Mouse (Mus musculus) forebrain, embryonic 13.5 days (tissue): ENCODE results near the gene Slc7a15. TPM values are rescaled to one million over a fixed set of nuclear protein-coding genes. Genes with fewer than 3 reads are reported as not detected.
"Not testable (repeated sequence)": the region's sequence is repeated elsewhere in the genome, so short reads cannot be mapped to it uniquely, and the experiment has no call there.

Experiments used
- ATAC-seq: fragments of 200-750 bp; cut with Nextera tagmentation; 2 replicates; pipeline ENCODE4 v1.8.0; 2017
- H3K27ac ChIP-seq: fragments of 300-500 bp; sonication (generic); 2 replicates; pipeline ENCODE4 v1.5.1; 2015; ENCODE audit warnings: inconsistent platforms, mild to moderate bottlenecking, moderate library complexity
- H3K27me3 ChIP-seq: fragments of 300-500 bp; sonication (generic); 2 replicates; pipeline ENCODE4 v1.6.1; 2015; ENCODE audit warnings: mild to moderate bottlenecking, inconsistent platforms
- H3K36me3 ChIP-seq: fragments of 300-500 bp; sonication (generic); 2 replicates; pipeline ENCODE4 v1.6.1; 2015; ENCODE audit warnings: mild to moderate bottlenecking, inconsistent platforms; ENCODE audit not compliant: poor library complexity, severe bottlenecking
- H3K4me1 ChIP-seq: fragments of 300-500 bp; sonication (generic); 2 replicates; pipeline ENCODE4 v1.6.1; 2015; ENCODE audit warnings: inconsistent platforms
- H3K4me2 ChIP-seq: fragments of 300-500 bp; sonication (generic); 2 replicates; pipeline ENCODE4 v1.6.1; 2015; ENCODE audit warnings: inconsistent platforms, mild to moderate bottlenecking, moderate library complexity
- H3K4me3 ChIP-seq: fragments of 300-500 bp; sonication (generic); 2 replicates; pipeline ENCODE4 v1.5.1; 2015; ENCODE audit warnings: mild to moderate bottlenecking, inconsistent platforms
- H3K9ac ChIP-seq: fragments of 300-500 bp; sonication (generic); 2 replicates; pipeline ENCODE4 v1.6.1; 2015; ENCODE audit warnings: mild to moderate bottlenecking, inconsistent platforms
- H3K9me3 ChIP-seq: fragments of 300-500 bp; sonication (generic); replicated peaks from 2 replicates; pipeline ENCODE4 v1.6.1; 2016; ENCODE audit warnings: inconsistent platforms
- WGBS: fragments of 180-500 bp; shearing (Covaris S2); methylation state at CpG from one replicate; pipeline ENCODE4 v1.1.7; 2015; 5-methylcytosine and 5-hydroxymethylcytosine counted together
- polyA plus RNA-seq: library from polyadenylated mRNA; unstranded; fragments of >200 nt; fragmentation: Nextera tagmentation; extraction: Ambion mirVana; gene quantifications from 2 replicates; pipeline ENCODE4 v1.2.1, GENCODE M21; 2015

Gene Slc7a15
- polyA plus RNA-seq = not detected in 2 replicates

- not testable (repeated sequence) for H3K9ac ChIP-seq, H3K27ac ChIP-seq, H3K36me3 ChIP-seq, H3K9me3 ChIP-seq, H3K4me2 ChIP-seq, H3K4me1 ChIP-seq, H3K27me3 ChIP-seq, H3K4me3 ChIP-seq, ATAC-seq
- WGBS = 94% methylated on average over 7 of the region's 7 CpGs
Measured at GRCm38 (mm10) chr12:8598966-8599365, at the start of gene Slc7a15. Gene Slc7a15, minus strand, starts transcription at chr12:8599066.

GRCm38 (mm10) chr12:8648211-8648610 is 49.3 kb upstream of the Slc7a15 start:
- H3K4me3 ChIP-seq, H3K4me1 ChIP-seq, H3K9ac ChIP-seq, H3K9me3 ChIP-seq, H3K27me3 ChIP-seq, H3K27ac ChIP-seq, H3K36me3 ChIP-seq, H3K4me2 ChIP-seq, ATAC-seq: not testable (repeated sequence)
- WGBS = 73% methylated on average over 8 of the region's 8 CpGs

GRCm38 (mm10) chr12:8641425-8641735 is 42.5 kb upstream of the Slc7a15 start:
- Histone ChIP-seq H3K27ac (0 out of 2 replicates have a peak overlapping the region, but pooled peaks have one; percentile 32), H3K27me3 (no peaks in the 10 kb centered on the region), H3K4me2 (peak overlapping the region; percentile 64), H3K9me3 (no peaks in the 10 kb centered on the region), H3K4me1 (peaks cover 4% of the 10 kb centered on the region), H3K4me3 (peak overlapping the region; percentile 82), H3K36me3 (no peaks in the 10 kb centered on the region), H3K9ac (peak overlapping the region; percentile 90)
- peak; percentile 65 for ATAC-seq
- WGBS = 5% methylated on average over 10 of the region's 10 CpGs

- ATAC-seq = peak; percentile 99
Measured at GRCm38 (mm10) chr12:8640711-8641424, 42.0 kb upstream of the Slc7a15 start.

GRCm38 (mm10) chr12:8640186-8640585 is 41.3 kb upstream of the Slc7a15 start:
- Histone ChIP-seq H3K4me3 (peak overlapping the region; percentile 82), H3K9ac (peak overlapping the region; percentile 50), H3K4me2 (peak overlapping the region; percentile 64)
- H3K4me1 ChIP-seq, H3K9me3 ChIP-seq, H3K36me3 ChIP-seq, H3K27me3 ChIP-seq, ATAC-seq, H3K27ac ChIP-seq: not testable (repeated sequence)
- 5% methylated on average over 2 of the region's 2 CpGs for WGBS

More at GRCm38 (mm10) chr12:8640711-8641424, 42.0 kb upstream of the Slc7a15 start:
- Histone ChIP-seq H3K27ac (peak overlapping the region; percentile 94), H3K27me3 (no peaks in the 10 kb centered on the region), H3K9me3 (no peaks in the 10 kb centered on the region), H3K4me2 (peak overlapping the region; percentile 64), H3K36me3 (no peaks in the 10 kb centered on the region), H3K4me1 (peaks cover 4% of the 10 kb centered on the region), H3K4me3 (peak overlapping the region; percentile 82), H3K9ac (peak overlapping the region; percentile 90)
- under 1% methylated on average over 44 of the region's 47 CpGs for WGBS

- not testable (repeated sequence) for ATAC-seq, H3K4me2 ChIP-seq, H3K9ac ChIP-seq, H3K9me3 ChIP-seq, H3K27ac ChIP-seq, H3K36me3 ChIP-seq, H3K4me3 ChIP-seq, H3K4me1 ChIP-seq, H3K27me3 ChIP-seq
- 73% methylated on average over 10 of the region's 10 CpGs for whole genome bisulfite sequencing
Measured at GRCm38 (mm10) chr12:8638411-8639087, 39.7 kb upstream of the Slc7a15 start.

GRCm38 (mm10) chr12:8636945-8637344 is 38.1 kb upstream of the Slc7a15 start:
- H3K9ac ChIP-seq = no peak overlapping the region
- H3K27me3 ChIP-seq = no peaks in the 10 kb centered on the region
- H3K4me1 ChIP-seq = peaks cover 4% of the 10 kb centered on the region
- no peak for ATAC-seq
- H3K9me3 ChIP-seq = no peaks in the 10 kb centered on the region
- H3K4me2 ChIP-seq = no peak overlapping the region
- 96% methylated on average over 14 of the region's 14 CpGs for WGBS
- no peak overlapping the region for H3K4me3 ChIP-seq
- no peak overlapping the region for H3K27ac ChIP-seq
- H3K36me3 ChIP-seq = no peaks in the 10 kb centered on the region

- no peak for ATAC-seq
- WGBS = 96% methylated on average over 4 of the region's 4 CpGs
Measured at GRCm38 (mm10) chr12:8635546-8635945, 36.7 kb upstream of the Slc7a15 start.

GRCm38 (mm10) chr12:8634306-8634705 is 35.4 kb upstream of the Slc7a15 start:
- WGBS = 92% methylated on average over 1 of the region's 1 CpGs
- ATAC-seq = no peak
- Histone ChIP-seq H3K27me3 (no peaks in the 10 kb centered on the region), H3K9ac (no peak overlapping the region), H3K27ac (no peak overlapping the region), H3K4me3 (no peak overlapping the region), H3K9me3 (no peaks in the 10 kb centered on the region), H3K4me2 (no peak overlapping the region), H3K36me3 (no peaks in the 10 kb centered on the region), H3K4me1 (no peaks in the 10 kb centered on the region)

More at GRCm38 (mm10) chr12:8635546-8635945, 36.7 kb upstream of the Slc7a15 start:
- Histone ChIP-seq H3K4me3 (no peak overlapping the region), H3K27ac (no peak overlapping the region), H3K27me3 (no peaks in the 10 kb centered on the region), H3K36me3 (no peaks in the 10 kb centered on the region), H3K9ac (no peak overlapping the region), H3K9me3 (no peaks in the 10 kb centered on the region), H3K4me2 (no peak overlapping the region), H3K4me1 (peaks cover 4% of the 10 kb centered on the region)

GRCm38 (mm10) chr12:8632737-8633365 is 34.0 kb upstream of the Slc7a15 start:
- Histone ChIP-seq H3K4me2 (no peak overlapping the region), H3K4me1 (no peaks in the 10 kb centered on the region), H3K9me3 (no peaks in the 10 kb centered on the region), H3K9ac (no peak overlapping the region), H3K27ac (no peak overlapping the region), H3K4me3 (no peak overlapping the region), H3K27me3 (no peaks in the 10 kb centered on the region), H3K36me3 (no peaks in the 10 kb centered on the region)
- no peak for ATAC-seq
- WGBS = 86% methylated on average over 2 of the region's 2 CpGs

GRCm38 (mm10) chr12:8631691-8632090 is 32.8 kb upstream of the Slc7a15 start:
- no peak for ATAC-seq
- 94% methylated on average over 1 of the region's 1 CpGs for WGBS
- no peak overlapping the region for H3K4me3 ChIP-seq
- no peaks in the 10 kb centered on the region for H3K27me3 ChIP-seq
- no peaks in the 10 kb centered on the region for H3K36me3 ChIP-seq
- H3K4me2 ChIP-seq = no peak overlapping the region
- no peaks in the 10 kb centered on the region for H3K9me3 ChIP-seq
- no peak overlapping the region for H3K9ac ChIP-seq
- no peaks in the 10 kb centered on the region for H3K4me1 ChIP-seq
- no peak overlapping the region for H3K27ac ChIP-seq

- ATAC-seq = peak; percentile 4; the same call in 1 of the 2 replicates
- no peaks in the 10 kb centered on the region for H3K36me3 ChIP-seq
- 94% methylated on average over 6 of the region's 6 CpGs for WGBS
Measured at GRCm38 (mm10) chr12:8629537-8629936, 30.7 kb upstream of the Slc7a15 start.

More at GRCm38 (mm10) chr12:8629537-8629936, 30.7 kb upstream of the Slc7a15 start:
- Histone ChIP-seq H3K27ac (no peak overlapping the region), H3K4me3 (no peak overlapping the region), H3K9me3 (no peaks in the 10 kb centered on the region), H3K9ac (no peak overlapping the region), H3K4me1 (no peaks in the 10 kb centered on the region), H3K4me2 (no peak overlapping the region), H3K27me3 (no peaks in the 10 kb centered on the region)
